Mouse (Mus musculus) testis, postnatal 14 days (tissue): ENCODE results near the gene Atrnl1.
"Not testable (repeated sequence)": the region's sequence is repeated elsewhere in the genome, so short reads cannot be mapped to it uniquely, and the experiment has no call there.

Source experiments
- DNase-seq: peaks from one replicate; pipeline ENCODE4 v3.0.0; 2021; ENCODE audit warnings: low spot score

Gene Atrnl1

GRCm38 (mm10) chr19:58033241-58033640, 422.4 kb downstream of the Atrnl1 start:
- DNase-seq, result no peak

GRCm38 (mm10) chr19:58036166-58036565, 425.3 kb downstream of the Atrnl1 start:
- no peak for DNase-seq

- DNase-seq, result no peak
Observed at GRCm38 (mm10) chr19:58043120-58043519, 432.3 kb downstream of the Atrnl1 start.

GRCm38 (mm10) chr19:58043550-58043949, 432.7 kb downstream of the Atrnl1 start:
- DNase-seq, result peak; percentile 8

GRCm38 (mm10) chr19:58044816-58045215, 434.0 kb downstream of the Atrnl1 start:
- no peak for DNase-seq

- DNase-seq, result no peak
Observed at GRCm38 (mm10) chr19:58046656-58047055, 435.8 kb downstream of the Atrnl1 start.

GRCm38 (mm10) chr19:58050410-58050809, 439.6 kb downstream of the Atrnl1 start:
- DNase-seq, result not testable (repeated sequence)

GRCm38 (mm10) chr19:58050986-58051385, 440.2 kb downstream of the Atrnl1 start:
- DNase-seq, result no peak

- no peak for DNase-seq
Observed at GRCm38 (mm10) chr19:58051905-58052304, 441.1 kb downstream of the Atrnl1 start.

- no peak for DNase-seq
Observed at GRCm38 (mm10) chr19:58052444-58053135, 441.8 kb downstream of the Atrnl1 start.

GRCm38 (mm10) chr19:58059719-58060118, 448.9 kb downstream of the Atrnl1 start:
- no peak for DNase-seq

- DNase-seq, result no peak
Observed at GRCm38 (mm10) chr19:58060199-58060853, 449.5 kb downstream of the Atrnl1 start.

- DNase-seq, result no peak
Observed at GRCm38 (mm10) chr19:58060854-58061358, 450.1 kb downstream of the Atrnl1 start.

- DNase-seq, result no peak
Observed at GRCm38 (mm10) chr19:58061933-58062332, 451.1 kb downstream of the Atrnl1 start.

- no peak for DNase-seq
Observed at GRCm38 (mm10) chr19:58063541-58063940, 452.7 kb downstream of the Atrnl1 start.

GRCm38 (mm10) chr19:58064116-58065000, 453.5 kb downstream of the Atrnl1 start:
- DNase-seq, result no peak

- DNase-seq, result no peak
Observed at GRCm38 (mm10) chr19:58065001-58065314, 454.1 kb downstream of the Atrnl1 start.

GRCm38 (mm10) chr19:58065514-58065913, 454.7 kb downstream of the Atrnl1 start:
- no peak for DNase-seq

- no peak for DNase-seq
Observed at GRCm38 (mm10) chr19:58068114-58068513, 457.3 kb downstream of the Atrnl1 start.

GRCm38 (mm10) chr19:58068958-58069357, 458.1 kb downstream of the Atrnl1 start:
- no peak for DNase-seq

- no peak for DNase-seq
Observed at GRCm38 (mm10) chr19:58072404-58072803, 461.6 kb downstream of the Atrnl1 start.

GRCm38 (mm10) chr19:58072846-58073245, 462.0 kb downstream of the Atrnl1 start:
- no peak for DNase-seq

- no peak for DNase-seq
Observed at GRCm38 (mm10) chr19:58075252-58075651, 464.4 kb downstream of the Atrnl1 start.
